Mouse (Mus musculus) retina, postnatal 7 days (tissue): ENCODE data around the gene Cyth3.

Experiments used
- DNase-seq: peaks from one replicate; pipeline ENCODE4 v3.0.0-alpha.2; 2012; ENCODE audit warnings: low read depth, low spot score

Cyth3 gene

GRCm38 (mm10) chr5:143635358-143635757, 13.1 kb downstream of the Cyth3 start:
- no peak for DNase-seq

GRCm38 (mm10) chr5:143636173-143636572, 13.9 kb downstream of the Cyth3 start:
- DNase-seq, result no peak

DNA sequence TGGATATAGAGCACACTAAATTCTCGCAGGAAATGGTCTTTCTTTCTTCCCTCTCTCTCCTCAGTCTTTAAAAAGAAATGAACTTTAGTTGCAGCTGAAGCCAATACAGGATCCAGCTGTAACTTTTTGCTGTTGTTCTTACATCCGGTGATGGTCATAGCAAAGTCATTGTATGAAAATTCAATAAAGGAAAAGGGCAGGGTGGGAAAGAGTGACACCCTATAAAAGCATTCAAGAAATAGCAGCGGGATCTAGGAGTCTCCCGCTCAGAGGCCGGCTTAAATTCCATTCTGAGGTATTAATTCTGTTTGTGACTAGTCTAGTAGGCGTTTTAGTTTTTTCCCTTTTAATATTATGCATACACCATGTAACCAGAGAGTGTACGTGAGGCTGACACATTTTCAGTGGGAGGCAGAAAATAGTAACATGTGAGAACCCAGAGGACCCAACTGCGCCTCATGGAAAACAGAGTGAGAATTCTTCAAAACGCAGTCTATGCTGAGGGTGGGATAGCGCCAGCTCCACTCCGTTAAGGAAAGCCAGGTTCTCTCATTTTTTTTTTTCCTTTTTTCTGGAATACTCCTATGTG, 15.7 kb downstream of the Cyth3 start:
- no peak for DNase-seq

- no peak for DNase-seq
Observed at GRCm38 (mm10) chr5:143638516-143639270, 16.4 kb downstream of the Cyth3 start.

GRCm38 (mm10) chr5:143639329-143639728, 17.1 kb downstream of the Cyth3 start:
- no peak for DNase-seq

DNA sequence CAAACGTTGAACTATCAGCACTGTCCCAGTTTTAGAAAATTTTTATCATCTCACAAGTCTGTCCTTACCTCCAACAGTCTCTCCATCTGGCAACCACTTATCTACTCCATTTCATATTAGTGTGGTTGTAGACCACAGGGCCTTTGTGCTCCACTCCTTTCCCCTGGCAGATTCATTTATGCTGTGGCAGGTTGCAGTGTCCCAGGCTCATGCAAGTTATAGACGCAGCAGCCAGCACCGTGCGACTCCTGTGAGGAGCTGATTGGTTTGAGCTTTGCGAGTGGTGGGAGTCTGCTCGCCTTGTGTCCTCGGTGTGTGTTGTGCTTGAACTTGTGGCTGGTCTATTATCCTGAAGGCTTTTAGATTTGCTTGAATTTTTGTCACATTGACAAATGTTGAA, 17.6 kb downstream of the Cyth3 start:
- DNase-seq, result no peak

DNA sequence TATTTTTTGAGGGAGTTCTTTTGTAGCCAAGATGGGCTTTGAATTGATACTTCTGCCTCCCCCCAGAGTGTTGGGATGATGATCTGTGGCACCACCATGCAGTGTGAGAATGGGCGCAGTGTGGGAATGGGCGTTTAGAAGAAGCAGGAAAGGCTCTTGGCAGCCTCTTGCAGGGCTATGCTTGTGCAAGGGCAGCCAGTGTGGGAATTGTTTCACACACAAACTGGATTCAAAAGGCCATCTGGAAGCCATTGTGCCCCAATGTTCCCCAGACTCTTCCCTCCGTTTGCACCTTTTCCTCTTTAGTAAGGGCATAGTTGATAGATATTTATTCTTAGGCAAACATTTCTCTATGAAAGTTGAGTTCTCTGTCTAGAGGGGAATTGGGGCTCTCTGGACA, 19.3 kb downstream of the Cyth3 start:
- no peak for DNase-seq

DNA sequence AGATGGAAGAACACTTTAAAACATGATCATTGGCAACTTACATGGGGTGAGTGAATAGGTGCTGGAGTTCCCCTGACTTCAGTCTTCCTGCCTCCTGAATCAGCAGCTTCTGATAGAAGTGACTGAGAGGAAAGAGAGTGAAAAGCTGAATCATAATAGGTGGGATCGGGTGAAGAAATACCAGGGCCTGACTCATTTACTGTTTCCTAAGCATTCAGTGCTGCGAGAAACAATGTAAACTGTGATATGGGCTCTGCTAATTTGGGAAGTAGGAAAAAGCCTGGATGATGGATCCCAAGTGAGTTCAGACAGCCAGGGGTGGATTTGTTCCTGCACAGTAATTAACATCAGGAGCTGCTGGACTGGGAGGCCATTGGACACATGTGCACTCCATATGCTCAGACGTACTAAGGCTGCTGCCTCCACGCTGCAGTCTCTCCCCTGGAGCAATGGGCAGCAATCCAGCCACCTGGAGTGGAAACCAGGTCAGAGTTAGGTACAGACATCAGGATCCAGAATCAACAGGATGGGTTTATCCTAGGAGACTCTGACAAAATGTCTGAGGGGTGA, 20.1 kb downstream of the Cyth3 start:
- no peak for DNase-seq

- no peak for DNase-seq
Observed at GRCm38 (mm10) chr5:143645976-143646375, 23.7 kb downstream of the Cyth3 start.

DNA sequence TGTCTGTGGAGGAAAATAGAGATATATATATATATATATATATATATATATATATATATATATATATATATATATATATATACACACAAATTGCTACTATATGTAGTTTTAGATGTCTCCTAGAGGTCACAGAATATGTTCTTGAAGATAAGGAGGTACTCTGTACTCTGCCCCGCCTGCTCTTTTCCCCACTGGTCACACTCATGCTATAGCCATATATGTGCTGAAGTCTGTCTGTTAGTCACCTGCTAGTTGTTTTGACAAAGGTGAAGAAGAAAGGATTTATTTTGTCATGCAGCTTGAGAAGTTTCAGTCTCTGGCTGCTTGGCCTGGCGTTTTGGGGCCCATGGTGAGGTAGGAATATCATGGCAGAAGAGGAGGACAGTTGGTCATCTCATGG, 25.2 kb downstream of the Cyth3 start:
- DNase-seq, result no peak

GRCm38 (mm10) chr5:143648058-143648457, 25.8 kb downstream of the Cyth3 start:
- DNase-seq, result no peak

DNA sequence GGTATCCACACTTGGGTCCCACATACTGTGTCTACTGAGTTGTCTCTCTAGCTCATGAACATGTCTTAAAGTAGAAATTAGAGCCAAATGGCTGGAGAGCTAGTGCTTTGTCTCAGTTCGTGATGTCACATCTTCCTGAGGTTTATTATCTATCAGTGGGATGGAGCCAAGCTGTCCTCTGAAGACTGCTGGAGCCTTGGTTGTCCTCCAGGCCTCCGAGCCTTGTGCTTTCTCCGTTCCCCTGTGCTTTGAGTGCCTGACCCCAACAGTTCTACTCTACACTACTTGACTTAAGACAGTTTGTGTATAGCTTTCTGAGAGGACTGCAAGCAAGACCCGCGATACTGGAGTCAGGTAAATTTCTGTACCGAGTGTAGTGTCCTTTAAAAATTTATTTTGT, 26.9 kb downstream of the Cyth3 start:
- DNase-seq, result no peak

DNA sequence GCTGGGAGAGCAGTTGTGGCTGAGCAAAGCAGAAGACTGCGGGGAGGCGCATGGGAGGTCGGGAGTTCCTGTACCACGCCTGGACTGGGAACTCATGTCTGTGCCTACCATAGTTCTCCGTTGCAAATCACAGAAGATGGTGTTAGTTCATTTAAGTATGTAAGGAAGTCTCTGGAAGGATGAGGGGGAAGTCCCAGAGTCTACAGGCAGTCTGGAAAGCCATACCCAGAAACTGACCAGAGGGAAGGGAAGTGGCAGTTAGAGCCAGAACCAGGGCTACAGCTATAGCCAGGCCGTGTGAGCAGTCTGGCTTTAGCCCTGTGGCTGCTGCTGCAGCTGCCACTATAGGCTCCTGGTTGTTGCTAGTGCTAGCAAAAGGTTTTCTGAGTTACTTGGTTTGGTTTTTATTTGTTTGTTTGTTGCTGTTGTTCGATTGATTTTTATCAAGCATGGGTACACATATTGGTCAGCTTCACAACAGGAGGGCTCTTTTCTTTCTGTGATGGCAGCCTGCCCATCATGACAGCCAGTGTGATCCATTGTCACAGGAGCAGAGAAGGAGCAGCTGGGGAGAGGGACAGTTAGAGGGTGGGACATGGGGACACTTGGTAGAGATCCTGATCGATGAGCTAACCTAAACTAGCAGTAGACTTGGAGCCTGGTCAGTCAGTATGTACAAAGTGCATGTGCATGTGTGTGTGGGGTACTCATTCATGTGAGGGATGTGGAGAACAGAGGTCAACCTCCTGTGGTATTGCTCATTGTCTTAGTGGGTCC, 29.8 kb downstream of the Cyth3 start:
- no peak for DNase-seq

DNA sequence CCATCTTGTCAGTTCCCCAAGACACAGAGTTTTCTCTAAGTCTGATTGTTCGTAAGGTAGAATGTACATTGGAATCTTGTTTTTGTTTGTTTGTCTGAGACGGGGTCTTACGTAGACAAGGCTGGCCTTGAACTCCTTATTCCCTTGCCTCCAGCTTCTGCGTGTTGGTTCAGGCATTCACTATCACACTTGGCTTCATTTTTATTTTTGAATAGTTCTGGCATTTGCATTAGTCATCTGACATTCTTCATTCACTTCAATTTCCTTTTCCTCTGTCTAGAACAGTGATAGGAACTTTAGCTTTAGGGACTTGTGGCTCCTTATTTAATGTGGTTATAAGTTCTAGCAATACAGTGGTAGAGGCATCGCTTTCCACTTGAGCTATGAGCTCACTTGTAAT, 31.2 kb downstream of the Cyth3 start:
- no peak for DNase-seq

GRCm38 (mm10) chr5:143654670-143655510, 32.6 kb downstream of the Cyth3 start:
- no peak for DNase-seq

DNA sequence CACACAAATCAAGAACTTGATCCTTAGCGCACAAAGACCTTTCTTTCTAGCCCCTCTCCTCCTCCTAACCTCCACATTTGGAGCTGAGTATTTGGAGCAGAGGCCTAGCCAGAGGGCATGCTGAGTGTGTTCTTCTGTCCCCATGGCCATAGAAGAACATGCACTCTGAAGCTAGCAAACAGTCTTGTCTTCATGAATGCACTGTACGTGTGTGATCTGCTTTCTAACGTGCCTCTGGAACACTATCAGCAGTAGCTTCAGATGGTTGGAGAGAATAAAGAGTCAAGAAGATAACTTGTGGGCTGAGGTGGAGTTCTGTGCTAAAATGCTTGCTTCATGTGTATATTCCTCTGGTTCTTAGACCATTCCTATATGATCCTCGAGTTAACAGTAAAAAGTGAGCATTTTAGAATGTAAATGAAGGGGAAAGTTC, 33.3 kb downstream of the Cyth3 start:
- DNase-seq, result no peak

GRCm38 (mm10) chr5:143656708-143657245, 34.5 kb downstream of the Cyth3 start:
- no peak for DNase-seq

DNA sequence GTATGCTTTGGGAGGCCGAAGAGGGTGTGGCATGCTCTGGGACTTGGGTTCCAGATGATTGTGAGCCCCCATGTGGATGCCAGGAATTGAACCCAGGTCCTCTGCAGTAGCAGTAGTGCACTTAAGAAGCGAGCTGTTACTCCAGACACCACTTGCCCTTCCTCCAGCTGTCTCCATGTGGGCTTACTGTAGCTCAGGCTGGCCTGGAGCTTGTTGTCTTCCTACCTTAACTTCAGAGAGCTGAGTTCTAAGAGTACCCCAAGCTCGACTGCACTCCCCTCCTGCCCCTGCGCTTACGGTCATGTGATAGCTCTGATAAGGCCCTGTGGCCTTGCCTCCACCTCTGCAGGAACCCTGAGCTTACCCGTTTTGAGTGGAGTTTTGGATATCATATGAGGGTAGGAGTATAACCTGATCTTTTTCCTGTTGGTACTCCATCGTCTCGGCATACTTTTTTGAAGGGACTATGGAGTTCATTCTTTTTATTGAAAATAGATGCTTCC, 36.8 kb downstream of the Cyth3 start:
- DNase-seq, result no peak

GRCm38 (mm10) chr5:143663074-143663687, 40.9 kb downstream of the Cyth3 start:
- no peak for DNase-seq

DNA sequence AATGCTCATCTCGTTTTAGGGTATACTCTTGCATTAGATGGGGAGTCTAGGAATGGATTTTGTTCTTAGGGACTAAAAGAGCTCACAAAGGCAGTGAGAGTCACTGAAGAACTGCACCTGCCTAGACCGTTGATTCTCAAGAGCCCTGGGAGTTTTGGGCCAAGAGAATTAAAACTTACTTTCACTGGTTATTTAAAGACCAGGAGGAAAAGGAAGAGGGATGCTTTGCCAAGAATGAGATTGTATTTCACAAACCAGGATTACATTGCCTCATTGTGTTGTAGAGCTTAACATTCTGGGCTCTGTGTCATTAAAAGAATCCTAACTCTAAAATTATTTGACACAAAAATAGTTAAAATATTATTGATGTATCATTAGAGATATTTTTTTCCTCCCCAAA, 43.3 kb downstream of the Cyth3 start:
- DNase-seq, result no peak

- no peak for DNase-seq
Observed at GRCm38 (mm10) chr5:143666015-143666414, 43.8 kb downstream of the Cyth3 start.
